Mouse (Mus musculus) lung, postnatal 0 days (tissue): ENCODE results near the gene Micall2. TPM values are rescaled to one million over a fixed set of nuclear protein-coding genes. Genes with fewer than 3 reads are reported as not detected.
A peak's percentile ranks its signal among the peaks of the same experiment; 100 is the strongest.

ENCODE experiments used
- ATAC-seq: fragments of 200-750 bp; cut with Nextera tagmentation; 2 replicates; pipeline ENCODE4 v1.8.0; 2017; ENCODE audit warnings: moderate library complexity
- DNase-seq: peaks from one replicate; pipeline ENCODE4 v3.0.0-alpha.2; 2016; ENCODE audit warnings: low spot score
- H3K27ac ChIP-seq: fragments of 300-500 bp; sonication (generic); 2 replicates; pipeline ENCODE4 v1.5.1; 2014; ENCODE audit warnings: antibody characterized with exemption, mild to moderate bottlenecking, low read length, mixed read lengths
- H3K27me3 ChIP-seq: fragments of 300-500 bp; sonication (generic); replicated peaks from 2 replicates; pipeline ENCODE4 v1.6.1; 2014; ENCODE audit warnings: low read length, mixed read lengths; ENCODE audit not compliant: insufficient read depth
- H3K36me3 ChIP-seq: fragments of 300-500 bp; sonication (generic); 2 replicates; pipeline ENCODE4 v1.6.1; 2014; ENCODE audit warnings: low read length, mixed read lengths; ENCODE audit not compliant: insufficient read depth
- H3K4me1 ChIP-seq: fragments of 300-500 bp; sonication (generic); 2 replicates; pipeline ENCODE4 v1.6.1; 2014; ENCODE audit warnings: antibody characterized with exemption, low read depth, low read length, mixed read lengths; ENCODE audit not compliant: insufficient read depth
- H3K4me2 ChIP-seq: fragments of 300-500 bp; sonication (generic); replicated peaks from 2 replicates; pipeline ENCODE4 v1.6.1; 2014; ENCODE audit warnings: low read depth, mild to moderate bottlenecking, low read length, moderate library complexity, mixed read lengths
- H3K4me3 ChIP-seq: fragments of 300-500 bp; sonication (generic); 2 replicates; pipeline ENCODE4 v1.5.1; 2014; ENCODE audit warnings: low read depth, low read length
- H3K9ac ChIP-seq: fragments of 300-500 bp; sonication (generic); replicated peaks from 2 replicates; pipeline ENCODE4 v1.6.1; 2014; ENCODE audit warnings: low read depth, mild to moderate bottlenecking
- H3K9me3 ChIP-seq: fragments of 300-500 bp; sonication (generic); 2 replicates; pipeline ENCODE4 v1.6.1; 2016; ENCODE audit warnings: low read length, mixed read lengths
- CTCF ChIP-seq: IDR thresholded peaks from 2 replicates; pipeline ENCODE4 v1.5.1; 2016; ENCODE audit warnings: antibody characterized with exemption, mild to moderate bottlenecking
- EP300 ChIP-seq: IDR thresholded peaks from 2 replicates; pipeline ENCODE4 v1.6.1; 2016; ENCODE audit warnings: antibody characterized with exemption, mild to moderate bottlenecking, control low read depth
- WGBS: fragments of 180-500 bp; shearing (Covaris S2); extraction: QIAGEN DNeasy Blood & Tissue Kit; methylation state at CpG from one replicate; pipeline ENCODE4 v1.1.7; 2014; 5-methylcytosine and 5-hydroxymethylcytosine counted together
- polyA plus RNA-seq: library from polyadenylated mRNA; unstranded; fragments of >200 nt; fragmentation: Nextera tagmentation; extraction: Ambion mirVana; gene quantifications from 2 replicates; pipeline ENCODE4 v1.2.1, GENCODE M21; 2015

Gene Micall2
- polyA plus RNA-seq, 1 experiment from 2014 or later: 2.7 TPM

- ATAC-seq (peak; percentile 55; the same call in 1 of the 2 replicates), DNase-seq (peak; percentile 43)
- no peak overlapping the region for H3K27ac ChIP-seq
- H3K4me1 ChIP-seq: no peaks in the 10 kb centered on the region
- H3K9me3 ChIP-seq: no peaks in the 10 kb centered on the region
- 0 out of 2 replicates have a peak, but pooled peaks cover 9% of the 10 kb centered on the region for H3K27me3 ChIP-seq
- no peak overlapping the region for H3K4me2 ChIP-seq
- H3K4me3 ChIP-seq: no peak overlapping the region
- H3K9ac ChIP-seq: no peak overlapping the region
- H3K36me3 ChIP-seq: no peaks in the 10 kb centered on the region
- TF ChIP-seq CTCF (peak; percentile 30; the same call in 1 of the 2 replicates), EP300 (no peak)
Measured at GRCm38 (mm10) chr5:139675707-139675967, 60.5 kb downstream of the Micall2 start.

- no peak overlapping the region for H3K4me2 ChIP-seq
- no peak overlapping the region for H3K9ac ChIP-seq
- DNase-seq (no peak), ATAC-seq (peak; percentile 50; the same call in 1 of the 2 replicates)
- H3K36me3 ChIP-seq: no peaks in the 10 kb centered on the region
- no peaks in the 10 kb centered on the region for H3K4me1 ChIP-seq
- H3K9me3 ChIP-seq: no peaks in the 10 kb centered on the region
- H3K27me3 ChIP-seq: 0 out of 2 replicates have a peak, but pooled peaks cover 9% of the 10 kb centered on the region
- TF ChIP-seq EP300 (no peak), CTCF (no peak)
- 23% methylated on average over 13 of the region's 13 CpGs for WGBS
- no peak overlapping the region for H3K27ac ChIP-seq
- no peak overlapping the region for H3K4me3 ChIP-seq
Measured at GRCm38 (mm10) chr5:139674940-139675706, 61.0 kb downstream of the Micall2 start.

DNA sequence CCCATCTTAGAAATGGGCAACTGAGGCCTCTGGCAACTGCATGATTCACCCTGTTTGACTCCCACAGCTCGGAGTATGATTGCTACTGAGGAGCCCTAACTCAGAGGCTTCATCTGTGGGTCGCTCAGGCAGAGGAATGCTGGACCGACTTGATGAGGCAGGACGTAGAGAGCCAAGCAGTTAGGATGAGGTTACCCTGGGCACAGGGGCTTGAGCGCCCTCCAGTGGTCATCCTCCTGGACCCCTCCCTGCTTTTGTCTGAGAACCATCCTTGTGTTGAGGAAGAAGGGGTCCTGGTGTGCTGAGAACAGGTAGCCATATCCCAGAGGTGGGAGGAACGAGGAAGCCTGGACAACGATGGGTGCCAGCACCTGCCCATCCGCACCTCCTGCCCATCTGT lies 66.8 kb downstream of the Micall2 start:
- H3K27ac ChIP-seq: no peak overlapping the region
- H3K27me3 ChIP-seq: peaks cover 21% of the 10 kb centered on the region
- 15% methylated on average over 8 of the region's 8 CpGs for WGBS
- no peak for ATAC-seq
- TF ChIP-seq CTCF (peak; percentile 61), EP300 (no peak)
- no peak overlapping the region for H3K4me3 ChIP-seq
- H3K4me1 ChIP-seq: no peaks in the 10 kb centered on the region
- H3K9me3 ChIP-seq: no peaks in the 10 kb centered on the region
- DNase-seq: no peak
- H3K4me2 ChIP-seq: no peak overlapping the region
- no peaks in the 10 kb centered on the region for H3K36me3 ChIP-seq
- H3K9ac ChIP-seq: no peak overlapping the region

DNA sequence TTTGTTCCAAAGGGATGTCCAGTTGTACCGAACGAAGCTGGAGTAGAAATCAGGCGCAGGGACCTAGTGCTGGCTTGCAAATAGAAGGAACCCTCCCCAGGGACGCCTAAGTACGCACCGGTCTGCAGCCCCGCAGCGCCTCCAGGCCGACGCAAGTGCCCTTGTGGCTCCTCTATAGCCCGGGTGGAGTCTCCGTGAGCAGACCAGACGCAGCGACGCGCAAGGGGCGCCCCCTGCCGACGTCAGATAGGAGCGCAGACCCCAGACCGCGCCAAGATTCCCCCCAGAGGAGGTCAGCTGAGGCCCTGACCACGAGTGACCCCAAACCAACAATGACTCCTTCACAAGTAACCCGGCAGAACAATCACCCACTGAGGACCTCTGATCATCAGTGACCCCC lies 67.6 kb downstream of the Micall2 start:
- no peak overlapping the region for H3K4me3 ChIP-seq
- no peak overlapping the region for H3K9ac ChIP-seq
- no peaks in the 10 kb centered on the region for H3K4me1 ChIP-seq
- 1% methylated on average over 24 of the region's 24 CpGs for WGBS
- peak; percentile 74 for DNase-seq
- TF ChIP-seq CTCF: peak; percentile 92
- no peak for TF ChIP-seq EP300
- no peaks in the 10 kb centered on the region for H3K9me3 ChIP-seq
- no peak overlapping the region for H3K27ac ChIP-seq
- H3K4me2 ChIP-seq: no peak overlapping the region
- H3K27me3 ChIP-seq: peaks cover 19% of the 10 kb centered on the region
- ATAC-seq: peak; percentile 72
- no peaks in the 10 kb centered on the region for H3K36me3 ChIP-seq

GRCm38 (mm10) chr5:139666496-139666895 lies 69.6 kb downstream of the Micall2 start:
- Histone ChIP-seq H3K27ac (no peak overlapping the region), H3K4me3 (no peak overlapping the region), H3K9ac (no peak overlapping the region), H3K4me1 (no peaks in the 10 kb centered on the region), H3K27me3 (peaks cover 15% of the 10 kb centered on the region), H3K4me2 (no peak overlapping the region), H3K36me3 (no peaks in the 10 kb centered on the region), H3K9me3 (no peaks in the 10 kb centered on the region)
- ATAC-seq (no peak), DNase-seq (no peak)
- WGBS: 21% methylated on average over 2 of the region's 2 CpGs
- no peak for TF ChIP-seq EP300
- no peak for TF ChIP-seq CTCF

DNA sequence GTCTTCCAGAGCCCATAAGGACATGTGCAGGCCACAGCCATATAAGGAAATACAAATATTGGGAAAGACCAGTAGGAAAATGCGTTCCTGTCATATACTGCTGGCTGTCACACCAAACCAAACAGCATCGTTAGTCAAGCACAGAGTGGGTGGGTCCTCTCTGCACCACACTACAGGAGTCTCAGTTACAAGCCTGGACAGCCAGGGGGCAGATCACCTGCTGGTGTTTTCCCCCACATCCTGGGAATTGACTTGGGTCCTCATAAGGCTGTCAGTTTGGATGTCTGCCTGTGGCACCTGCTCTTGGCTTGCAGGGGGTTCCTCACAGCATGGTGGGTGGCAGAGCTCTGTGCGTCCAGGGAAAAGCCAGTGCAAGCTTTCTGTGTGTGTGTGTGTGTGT lies 70.8 kb downstream of the Micall2 start:
- Histone ChIP-seq H3K9ac (no peak overlapping the region), H3K4me1 (no peaks in the 10 kb centered on the region), H3K36me3 (no peaks in the 10 kb centered on the region), H3K27ac (no peak overlapping the region), H3K9me3 (no peaks in the 10 kb centered on the region), H3K27me3 (peaks cover 16% of the 10 kb centered on the region), H3K4me2 (no peak overlapping the region), H3K4me3 (no peak overlapping the region)
- DNase-seq: no peak
- WGBS: 30% methylated on average over 3 of the region's 3 CpGs
- ATAC-seq: no peak
- TF ChIP-seq EP300: no peak
- TF ChIP-seq CTCF: peak; percentile 12; the same call in 1 of the 2 replicates
